Mouse (Mus musculus): ENCODE data around the gene Map7d3.

DNA sequence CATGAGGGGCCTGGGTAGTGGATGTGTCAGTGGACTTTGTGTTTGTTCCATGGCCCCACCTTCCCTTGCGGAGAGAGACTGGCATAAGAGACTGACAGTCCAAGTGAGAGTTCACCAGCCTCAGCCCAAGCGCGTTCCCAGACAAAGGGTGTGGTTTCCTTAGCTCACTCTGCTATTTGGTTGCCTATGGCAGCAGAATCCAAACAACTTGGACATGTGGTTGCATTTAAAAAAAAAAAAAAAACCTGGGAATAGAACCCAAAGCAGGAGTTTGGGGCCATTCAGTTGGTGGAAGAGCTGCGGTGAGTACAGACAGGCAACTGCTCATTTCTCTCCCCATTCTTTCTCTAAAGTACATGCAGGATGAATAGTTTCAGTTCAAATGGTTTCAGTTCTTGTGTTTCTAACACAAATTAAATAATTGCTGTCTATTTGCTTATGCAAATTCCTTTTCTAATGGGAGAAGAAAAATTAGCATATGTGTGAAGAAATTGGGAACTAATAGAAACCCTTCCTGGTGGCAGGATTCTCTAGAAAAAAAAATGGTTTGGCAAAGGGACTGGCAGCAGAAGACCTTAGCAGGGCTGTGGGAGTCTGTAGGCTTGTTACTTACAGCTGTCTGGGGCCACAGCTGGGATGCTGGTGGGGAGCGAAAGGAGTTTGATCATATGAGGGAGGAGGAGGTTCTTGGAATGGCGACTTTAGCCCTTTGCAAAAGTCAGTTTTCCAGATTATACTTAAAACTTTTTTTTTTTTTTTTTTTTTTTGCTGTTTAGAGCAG, 35.7 kb downstream of the Map7d3 start:
- TF ChIP-seq MXI1 (IDR thresholded peaks at IDR 0.05; ENCODE audit: low read depth, low read length) (no peak), NRF1 (IDR thresholded peaks at IDR 0.05; ENCODE audit: low read depth, low read length) (no peak), MEF2A (IDR thresholded peaks at IDR 0.05; ENCODE audit: borderline replicate concordance, low read depth, low read length) (no peak), POLR2A (IDR thresholded peaks at IDR 0.05; ENCODE audit: low read depth, low read length) (no peak), ZNF384 (IDR thresholded peaks at IDR 0.05; ENCODE audit: low read depth, low read length) (no peak)

Data from CH12.LX (cell line).